Mouse (Mus musculus) embryonic fibroblast, embryonic 13.5 days (primary cell): ENCODE results near the gene Prdx2. TPM values are rescaled to one million over a fixed set of nuclear protein-coding genes. Genes with fewer than 3 reads are reported as not detected.

Source experiments
- H3K27ac ChIP-seq: 2 replicates; pipeline ENCODE4 v1.5.1; 2012; ENCODE audit warnings: low read length, control low read depth, inconsistent platforms; ENCODE audit not compliant: insufficient read depth
- H3K4me1 ChIP-seq: 2 replicates; pipeline ENCODE4 v1.6.1; 2011; ENCODE audit warnings: low read length; ENCODE audit not compliant: control insufficient read depth, insufficient read depth
- H3K4me3 ChIP-seq: 2 replicates; pipeline ENCODE4 v1.5.1; 2011; ENCODE audit warnings: mild to moderate bottlenecking, control low read depth, low read length; ENCODE audit not compliant: insufficient read depth
- CTCF ChIP-seq: IDR thresholded peaks from 2 replicates; pipeline ENCODE4 v1.5.1; 2011; ENCODE audit warnings: mild to moderate bottlenecking, control low read depth, low read length, moderate library complexity, borderline replicate concordance; ENCODE audit not compliant: insufficient read depth
- POLR2A ChIP-seq: IDR thresholded peaks from 2 replicates; pipeline ENCODE4 v1.6.1; 2011; ENCODE audit warnings: low read depth, mild to moderate bottlenecking, control low read depth, low read length, moderate library complexity
- polyA plus RNA-seq: library from polyadenylated mRNA; stranded (reverse); fragments of >200 nt; gene quantifications from 2 replicates; pipeline ENCODE4 v1.2.4, GENCODE M21; 2011; ENCODE audit warnings: low read depth; ENCODE audit not compliant: missing spikeins, insufficient read length

The Prdx2 gene
- polyA plus RNA-seq, 1 experiment = 244 TPM

- H3K4me3 ChIP-seq = no peak overlapping the region
Observed at GRCm38 (mm10) chr8:84936041-84936961, 33.1 kb upstream of the Prdx2 start.

DNA sequence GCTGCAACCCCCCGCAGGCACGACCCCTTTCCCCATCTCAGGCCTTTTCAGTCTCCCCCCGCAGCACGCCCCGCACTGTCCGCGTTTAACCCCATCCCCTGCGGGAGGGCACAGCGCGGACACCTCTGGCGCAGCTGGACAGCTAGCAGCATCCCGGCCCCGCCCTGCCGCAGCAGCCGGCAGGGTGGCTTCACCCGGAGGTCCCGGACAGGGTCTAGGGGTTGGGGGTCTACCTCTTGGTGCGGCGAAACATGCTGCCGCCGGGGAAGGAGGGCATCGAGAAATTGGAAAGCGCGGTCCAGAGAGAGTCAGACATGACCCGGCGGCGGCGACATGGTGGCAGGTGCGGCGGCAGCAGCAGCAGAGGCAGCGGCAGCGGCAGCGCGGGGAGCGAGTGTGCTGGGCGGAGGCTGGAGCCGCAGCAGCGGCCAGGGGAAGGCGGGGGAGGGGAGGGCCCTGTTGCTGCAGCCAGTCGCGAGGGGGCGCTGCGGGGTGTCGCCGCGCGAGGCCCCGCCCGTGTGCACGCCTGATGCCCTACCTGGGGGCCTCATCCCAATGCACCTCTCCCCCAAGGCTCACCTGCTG is 32.3 kb upstream of the Prdx2 start, which contains the start of gene Mast1:
Mast1 (minus strand) TSS at position 398 of the 585 bp plus-strand sequence.
- 0 out of 2 replicates have a peak, but pooled peaks cover 3% of the 10 kb centered on the region for H3K4me1 ChIP-seq
- TF ChIP-seq CTCF (peak; percentile 45), POLR2A (no peak)
- no peak within 1 kb of the TSS for H3K4me3 ChIP-seq
- no peak within 1 kb of the TSS for H3K27ac ChIP-seq

More at GRCm38 (mm10) chr8:84936041-84936961, 33.1 kb upstream of the Prdx2 start:
- 0 out of 2 replicates have a peak, but pooled peaks cover 3% of the 10 kb centered on the region for H3K4me1 ChIP-seq
- TF ChIP-seq CTCF (no peak), POLR2A (no peak)
- no peak overlapping the region for H3K27ac ChIP-seq

GRCm38 (mm10) chr8:84937620-84938485 is 31.5 kb upstream of the Prdx2 start:
- Histone ChIP-seq H3K4me3 (no peak overlapping the region), H3K27ac (no peak overlapping the region), H3K4me1 (0 out of 2 replicates have a peak, but pooled peaks cover 3% of the 10 kb centered on the region)
- no peak for TF ChIP-seq POLR2A
- no peak for TF ChIP-seq CTCF

DNA sequence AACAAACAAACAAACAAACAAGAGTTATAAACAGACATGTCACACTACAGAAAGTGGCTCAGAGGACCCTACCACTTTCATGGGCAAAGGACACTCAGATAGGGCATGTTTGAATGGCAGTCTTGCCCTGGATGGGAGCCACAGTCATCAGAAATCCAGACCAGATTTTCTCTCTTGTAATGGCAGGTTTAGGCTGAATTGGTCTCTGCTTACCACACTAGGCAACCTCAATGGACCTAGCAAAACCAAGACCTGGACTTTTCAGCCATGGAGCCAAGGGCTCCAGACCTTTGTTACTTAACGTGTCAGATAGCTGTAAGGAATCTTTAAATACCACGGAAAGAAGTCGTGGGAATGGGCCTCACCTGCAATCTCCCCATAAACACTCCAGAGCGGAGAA is 25.7 kb upstream of the Prdx2 start:
- TF ChIP-seq CTCF (no peak), POLR2A (no peak)
- no peak overlapping the region for H3K4me3 ChIP-seq
- H3K4me1 ChIP-seq = no peaks in the 10 kb centered on the region
- no peak overlapping the region for H3K27ac ChIP-seq

DNA sequence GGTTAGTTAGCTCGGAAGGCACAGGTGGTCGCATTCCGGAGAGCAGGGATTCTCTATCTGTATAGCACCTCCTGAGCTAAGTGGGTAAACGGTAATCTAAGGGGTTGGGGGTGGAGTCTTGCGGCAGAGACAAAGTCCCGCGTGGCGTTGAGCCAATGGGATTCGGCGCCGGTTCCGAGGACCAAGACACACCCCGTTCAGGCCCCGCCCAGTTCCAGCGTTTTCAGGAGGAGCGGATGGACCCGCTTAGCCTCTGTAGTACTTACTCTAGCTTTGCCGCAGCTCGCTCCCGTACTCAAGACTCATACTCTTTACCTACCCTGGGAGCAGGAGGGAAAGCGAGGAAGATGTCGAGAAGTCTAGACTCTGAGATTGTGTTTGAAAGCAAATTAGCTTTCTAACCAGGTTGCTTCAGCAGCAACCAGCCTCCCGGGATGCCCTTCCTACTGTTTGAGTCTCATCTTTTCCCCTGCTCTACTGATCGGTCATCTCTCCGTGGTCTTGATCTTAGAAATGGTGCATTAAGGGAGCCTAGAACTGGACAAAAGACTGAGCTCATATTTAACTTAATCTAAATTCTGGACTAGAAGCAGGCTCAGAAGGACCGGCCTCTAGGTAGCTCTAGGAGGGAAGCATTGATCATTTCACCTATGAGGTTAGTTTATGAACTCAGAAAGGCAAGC is 24.8 kb upstream of the Prdx2 start:
- TF ChIP-seq CTCF (no peak), POLR2A (no peak)
- Histone ChIP-seq H3K4me1 (no peaks in the 10 kb centered on the region), H3K27ac (no peak overlapping the region), H3K4me3 (no peak overlapping the region)

- TF ChIP-seq CTCF (no peak), POLR2A (no peak)
- H3K4me3 ChIP-seq = no peak overlapping the region
- H3K4me1 ChIP-seq = no peaks in the 10 kb centered on the region
- no peak overlapping the region for H3K27ac ChIP-seq
Observed at GRCm38 (mm10) chr8:84945235-84945632, 24.2 kb upstream of the Prdx2 start.

DNA sequence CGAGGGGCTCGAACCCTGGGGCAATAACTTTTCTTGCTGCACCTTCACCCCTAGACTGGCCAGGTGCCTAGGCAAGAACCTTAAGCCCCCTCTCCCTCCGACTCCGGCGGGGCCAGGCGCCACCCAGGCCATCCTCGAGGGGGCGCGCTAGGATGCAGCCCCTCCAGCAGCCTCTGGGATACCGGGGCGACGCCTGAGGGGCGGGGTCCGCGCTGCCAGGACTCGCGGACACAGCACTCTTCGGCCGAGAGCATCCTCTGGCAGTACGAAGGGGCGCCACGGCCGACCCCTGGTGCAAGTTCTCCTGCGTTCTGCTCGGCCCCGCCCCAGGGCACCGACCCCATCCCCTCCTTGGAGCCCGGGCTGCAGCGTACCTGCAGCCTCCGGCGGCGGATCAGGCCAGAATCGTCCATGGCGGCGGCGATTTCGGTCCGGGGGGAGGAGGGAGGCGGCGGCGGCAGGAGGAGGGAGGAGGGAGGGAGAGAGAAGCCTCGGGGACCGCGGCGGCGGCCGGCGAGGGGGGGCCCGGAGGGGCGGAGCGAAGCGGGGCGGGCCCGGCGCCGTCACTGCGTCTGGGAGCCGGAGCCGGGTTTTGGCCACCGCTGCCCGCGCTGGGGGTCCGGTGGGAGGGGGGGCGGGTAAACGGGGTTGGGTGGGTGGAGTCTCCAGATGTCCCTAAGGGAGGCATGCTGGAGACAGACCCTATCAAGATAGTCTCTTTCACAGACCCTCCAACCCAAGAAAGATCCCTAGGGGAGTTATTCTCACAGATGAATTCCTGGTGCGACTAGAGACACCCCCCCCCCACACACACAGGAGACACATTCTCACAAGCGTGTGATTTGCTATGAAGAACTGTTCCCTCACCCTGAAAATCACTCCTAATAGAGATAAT is 23.5 kb upstream of the Prdx2 start:
- H3K4me1 ChIP-seq = no peaks in the 10 kb centered on the region
- TF ChIP-seq CTCF = no peak
- no peak for TF ChIP-seq POLR2A

GRCm38 (mm10) chr8:84946528-84947240 is 22.7 kb upstream of the Prdx2 start, which contains the start of gene Rtbdn:
Gene Rtbdn, plus strand, starts transcription at chr8:84946991.
- Histone ChIP-seq H3K27ac (no peak within 1 kb of the TSS), H3K4me3 (peak within 1 kb of the TSS; percentile 14; the same call in 1 of the 2 replicates), H3K4me1 (no peaks in the 10 kb centered on the region)
- peak; percentile 35; the same call in 1 of the 2 replicates for TF ChIP-seq CTCF
- no peak for TF ChIP-seq POLR2A

More for the DNA sequence above, 23.5 kb upstream of the Prdx2 start:
- Histone ChIP-seq H3K27ac (no peak overlapping the region), H3K4me3 (peak overlapping the region; percentile 14; the same call in 1 of the 2 replicates)
